Mouse (Mus musculus) bone marrow macrophage, adult 2 months (primary cell): ENCODE results near the gene Mrpl12.

ENCODE experiments used
- CTCF ChIP-seq: IDR thresholded peaks from 2 replicates; pipeline ENCODE4 v1.5.1; 2012; ENCODE audit warnings: low read depth, mild to moderate bottlenecking, low read length, moderate library complexity
- POLR2A ChIP-seq: IDR thresholded peaks from 2 replicates; pipeline ENCODE4 v1.6.1; 2012; ENCODE audit warnings: mild to moderate bottlenecking, low read depth, low read length, borderline replicate concordance

GRCm38 (mm10) chr11:120465521-120465920 lies 18.9 kb upstream of the Mrpl12 start:
- TF ChIP-seq CTCF, result no peak
- no peak for TF ChIP-seq POLR2A
